Mouse (Mus musculus): ENCODE results near the gene Gfod1.
A peak's percentile ranks its signal among the peaks of the same experiment; 100 is the strongest.

Gene Gfod1

GRCm38 (mm10) chr13:43304018-43304431 is at the start of gene Gfod1:
TSS of gene Gfod1 (minus strand) at chr13:43304172.
- peak; percentile 96 for DNase-seq

- DNase-seq, result no peak
Measured at GRCm38 (mm10) chr13:43353356-43353755, 49.4 kb upstream of the Gfod1 start.

- DNase-seq, result no peak
Measured at GRCm38 (mm10) chr13:43350489-43351169, 46.7 kb upstream of the Gfod1 start.

GRCm38 (mm10) chr13:43349376-43349775 is 45.4 kb upstream of the Gfod1 start:
- DNase-seq, result no peak

GRCm38 (mm10) chr13:43346825-43347224 is 42.9 kb upstream of the Gfod1 start:
- no peak for DNase-seq

- DNase-seq, result no peak
Measured at GRCm38 (mm10) chr13:43338632-43339031, 34.7 kb upstream of the Gfod1 start.

- no peak for DNase-seq
Measured at GRCm38 (mm10) chr13:43338001-43338400, 34.0 kb upstream of the Gfod1 start.

GRCm38 (mm10) chr13:43336425-43337221 is 32.7 kb upstream of the Gfod1 start:
- no peak for DNase-seq

GRCm38 (mm10) chr13:43332591-43332990 is 28.6 kb upstream of the Gfod1 start:
- DNase-seq, result peak; percentile 60

- DNase-seq, result no peak
Measured at GRCm38 (mm10) chr13:43331721-43332444, 27.9 kb upstream of the Gfod1 start.

GRCm38 (mm10) chr13:43325427-43325826 is 21.5 kb upstream of the Gfod1 start:
- DNase-seq, result no peak

- peak; percentile 22 for DNase-seq
Measured at GRCm38 (mm10) chr13:43321492-43321891, 17.5 kb upstream of the Gfod1 start.

GRCm38 (mm10) chr13:43319396-43319795 is 15.4 kb upstream of the Gfod1 start:
- no peak for DNase-seq

GRCm38 (mm10) chr13:43317411-43317810 is 13.4 kb upstream of the Gfod1 start:
- DNase-seq, result no peak

- DNase-seq, result no peak
Measured at GRCm38 (mm10) chr13:43305181-43305924, 1.4 kb upstream of the Gfod1 start.

- DNase-seq, result no peak
Measured at GRCm38 (mm10) chr13:43304700-43305099, 728 bp upstream of the Gfod1 start.

- DNase-seq, result peak; percentile 72
Measured at GRCm38 (mm10) chr13:43303161-43303965, 609 bp downstream of the Gfod1 start.

GRCm38 (mm10) chr13:43302651-43303160 is 1.3 kb downstream of the Gfod1 start:
- peak; percentile 47 for DNase-seq

GRCm38 (mm10) chr13:43302239-43302638 is 1.7 kb downstream of the Gfod1 start:
- no peak for DNase-seq

- DNase-seq, result peak; percentile 45
Measured at GRCm38 (mm10) chr13:43300906-43301305, 3.1 kb downstream of the Gfod1 start.

- no peak for DNase-seq
Measured at GRCm38 (mm10) chr13:43300366-43300765, 3.6 kb downstream of the Gfod1 start.

GRCm38 (mm10) chr13:43299171-43299570 is 4.8 kb downstream of the Gfod1 start:
- no peak for DNase-seq
